Mouse (Mus musculus) lung, embryonic 16.5 days (tissue): Measurements from ENCODE around the gene Larp4b. TPM values are rescaled to one million over a fixed set of nuclear protein-coding genes. Genes with fewer than 3 reads are reported as not detected.

ENCODE experiments used
- ATAC-seq: fragments of 200-750 bp; cut with Nextera tagmentation; 2 replicates; pipeline ENCODE4 v1.8.0; 2017; ENCODE audit warnings: low read depth, mild to moderate bottlenecking, moderate library complexity
- H3K27ac ChIP-seq: fragments of 300-500 bp; sonication (generic); 2 replicates; pipeline ENCODE4 v1.5.1; 2014; ENCODE audit warnings: mild to moderate bottlenecking, control low read depth, low read length
- H3K27me3 ChIP-seq: fragments of 300-500 bp; sonication (generic); 2 replicates; pipeline ENCODE4 v1.6.1; 2014; ENCODE audit warnings: low read depth, low read length, mixed read lengths; ENCODE audit not compliant: control insufficient read depth, insufficient read depth
- H3K36me3 ChIP-seq: fragments of 300-500 bp; sonication (generic); 2 replicates; pipeline ENCODE4 v1.6.1; 2014; ENCODE audit warnings: low read length; ENCODE audit not compliant: control insufficient read depth, insufficient read depth
- H3K4me1 ChIP-seq: fragments of 300-500 bp; sonication (generic); replicated peaks from 2 replicates; pipeline ENCODE4 v1.6.1; 2014; ENCODE audit warnings: low read length, mixed read lengths; ENCODE audit not compliant: control insufficient read depth, insufficient read depth
- H3K4me2 ChIP-seq: fragments of 300-500 bp; sonication (generic); 2 replicates; pipeline ENCODE4 v1.6.1; 2014; ENCODE audit warnings: low read depth, low read length, control low read depth
- H3K4me3 ChIP-seq: fragments of 300-500 bp; sonication (generic); 2 replicates; pipeline ENCODE4 v1.5.1; 2014; ENCODE audit warnings: mild to moderate bottlenecking, low read length, control low read depth
- H3K9ac ChIP-seq: fragments of 300-500 bp; sonication (generic); 2 replicates; pipeline ENCODE4 v1.6.1; 2014; ENCODE audit warnings: low read length, control low read depth
- H3K9me3 ChIP-seq: fragments of 300-500 bp; sonication (generic); 2 replicates; pipeline ENCODE4 v1.6.1; 2016; ENCODE audit warnings: low read length; ENCODE audit not compliant: control insufficient read depth
- WGBS: fragments of 180-500 bp; shearing (Covaris S2); extraction: QIAGEN DNeasy Blood & Tissue Kit; methylation state at CpG from one replicate; pipeline ENCODE4 v1.1.7; 2014; 5-methylcytosine and 5-hydroxymethylcytosine counted together
- polyA plus RNA-seq: library from polyadenylated mRNA; unstranded; fragments of >200 nt; fragmentation: Nextera tagmentation; extraction: Ambion mirVana; gene quantifications from 2 replicates; pipeline ENCODE4 v1.2.1, GENCODE M21; 2015

Gene Larp4b
- polyA plus RNA-seq, 1 experiment from 2014 or later = 31.6 TPM

GRCm38 (mm10) chr13:9113735-9114134, 20.1 kb downstream of the Larp4b start:
- H3K36me3 ChIP-seq = 0 out of 2 replicates have a peak, but pooled peaks cover 2% of the 10 kb centered on the region
- no peak overlapping the region for H3K9ac ChIP-seq
- H3K27ac ChIP-seq = no peak overlapping the region
- WGBS = 88% methylated on average over 3 of the region's 3 CpGs
- H3K4me2 ChIP-seq = no peak overlapping the region
- H3K4me3 ChIP-seq = no peak overlapping the region
- H3K27me3 ChIP-seq = no peaks in the 10 kb centered on the region
- H3K9me3 ChIP-seq = no peaks in the 10 kb centered on the region
- H3K4me1 ChIP-seq = no peaks in the 10 kb centered on the region
- no peak for ATAC-seq

- H3K27me3 ChIP-seq = no peaks in the 10 kb centered on the region
- H3K9me3 ChIP-seq = no peaks in the 10 kb centered on the region
- no peak for ATAC-seq
- 82% methylated on average over 10 of the region's 10 CpGs for WGBS
- H3K36me3 ChIP-seq = peaks cover 10% of the 10 kb centered on the region
- no peak overlapping the region for H3K27ac ChIP-seq
- H3K4me1 ChIP-seq = no peaks in the 10 kb centered on the region
- H3K4me2 ChIP-seq = no peak overlapping the region
- H3K9ac ChIP-seq = no peak overlapping the region
- no peak overlapping the region for H3K4me3 ChIP-seq
Observed at GRCm38 (mm10) chr13:9120835-9121542, 27.3 kb downstream of the Larp4b start.

GRCm38 (mm10) chr13:9122045-9122444, 28.4 kb downstream of the Larp4b start:
- peaks cover 14% of the 10 kb centered on the region for H3K36me3 ChIP-seq
- H3K4me1 ChIP-seq = no peaks in the 10 kb centered on the region
- H3K9me3 ChIP-seq = no peaks in the 10 kb centered on the region
- H3K27ac ChIP-seq = peak overlapping the region; percentile 16; the same call in 1 of the 2 replicates
- no peaks in the 10 kb centered on the region for H3K27me3 ChIP-seq
- H3K4me3 ChIP-seq = no peak overlapping the region
- H3K4me2 ChIP-seq = no peak overlapping the region
- no peak for ATAC-seq
- H3K9ac ChIP-seq = no peak overlapping the region
- WGBS = 93% methylated on average over 4 of the region's 4 CpGs

GRCm38 (mm10) chr13:9125193-9125592, 31.5 kb downstream of the Larp4b start:
- Histone ChIP-seq H3K9ac (no peak overlapping the region), H3K27me3 (no peaks in the 10 kb centered on the region), H3K27ac (no peak overlapping the region), H3K4me1 (no peaks in the 10 kb centered on the region), H3K4me2 (no peak overlapping the region), H3K4me3 (no peak overlapping the region), H3K9me3 (no peaks in the 10 kb centered on the region), H3K36me3 (peaks cover 29% of the 10 kb centered on the region)
- WGBS = 87% methylated on average over 7 of the region's 7 CpGs
- ATAC-seq = no peak

- H3K9me3 ChIP-seq = no peaks in the 10 kb centered on the region
- 83% methylated on average over 4 of the region's 4 CpGs for WGBS
- peaks cover 34% of the 10 kb centered on the region for H3K36me3 ChIP-seq
- H3K27ac ChIP-seq = no peak overlapping the region
- no peak overlapping the region for H3K9ac ChIP-seq
- H3K4me3 ChIP-seq = no peak overlapping the region
- no peak for ATAC-seq
- H3K27me3 ChIP-seq = no peaks in the 10 kb centered on the region
- H3K4me1 ChIP-seq = no peaks in the 10 kb centered on the region
- no peak overlapping the region for H3K4me2 ChIP-seq
Observed at GRCm38 (mm10) chr13:9127715-9128114, 34.0 kb downstream of the Larp4b start.

- Histone ChIP-seq H3K27ac (no peak overlapping the region), H3K36me3 (peaks cover 35% of the 10 kb centered on the region), H3K9me3 (no peaks in the 10 kb centered on the region), H3K27me3 (no peaks in the 10 kb centered on the region), H3K4me1 (no peaks in the 10 kb centered on the region), H3K9ac (no peak overlapping the region), H3K4me3 (no peak overlapping the region), H3K4me2 (no peak overlapping the region)
- no peak for ATAC-seq
- 89% methylated on average over 6 of the region's 6 CpGs for WGBS
Observed at GRCm38 (mm10) chr13:9128707-9129314, 35.1 kb downstream of the Larp4b start.

GRCm38 (mm10) chr13:9134421-9134820, 40.7 kb downstream of the Larp4b start:
- ATAC-seq = no peak
- Histone ChIP-seq H3K4me2 (no peak overlapping the region), H3K9me3 (no peaks in the 10 kb centered on the region), H3K4me1 (no peaks in the 10 kb centered on the region), H3K36me3 (peaks cover 19% of the 10 kb centered on the region), H3K27me3 (no peaks in the 10 kb centered on the region), H3K27ac (no peak overlapping the region), H3K9ac (no peak overlapping the region), H3K4me3 (no peak overlapping the region)
- 76% methylated on average over 2 of the region's 2 CpGs for WGBS

GRCm38 (mm10) chr13:9136088-9136487, 42.4 kb downstream of the Larp4b start:
- 84% methylated on average over 6 of the region's 6 CpGs for WGBS
- no peak for ATAC-seq
- no peaks in the 10 kb centered on the region for H3K27me3 ChIP-seq
- H3K27ac ChIP-seq = no peak overlapping the region
- no peaks in the 10 kb centered on the region for H3K9me3 ChIP-seq
- no peak overlapping the region for H3K9ac ChIP-seq
- H3K4me1 ChIP-seq = no peaks in the 10 kb centered on the region
- peaks cover 26% of the 10 kb centered on the region for H3K36me3 ChIP-seq
- no peak overlapping the region for H3K4me2 ChIP-seq
- no peak overlapping the region for H3K4me3 ChIP-seq

- ATAC-seq = no peak
- H3K4me1 ChIP-seq = no peaks in the 10 kb centered on the region
- WGBS = 68% methylated on average over 4 of the region's 4 CpGs
- H3K9ac ChIP-seq = no peak overlapping the region
- H3K9me3 ChIP-seq = no peaks in the 10 kb centered on the region
- peaks cover 32% of the 10 kb centered on the region for H3K36me3 ChIP-seq
- no peak overlapping the region for H3K27ac ChIP-seq
- no peaks in the 10 kb centered on the region for H3K27me3 ChIP-seq
- no peak overlapping the region for H3K4me2 ChIP-seq
- H3K4me3 ChIP-seq = no peak overlapping the region
Observed at GRCm38 (mm10) chr13:9136733-9137132, 43.1 kb downstream of the Larp4b start.
